Comparison of ENCODE assay signal across 25 mouse cellular contexts in genomic region chr5:45373069-45373468, GRCm38 (mm10).
"Had no signal": no experiment of that assay in that cellular context is flagged by ENCODE, and none has a peak within 500 bp of the region (broad histone marks: within the 10 kb centered on the region; RNA-seq: fewer than 3 reads in every experiment).

No protein-coding gene starts in this region.

- H3K9ac ChIP-seq: kidney, embryonic 15.5 days; limb, embryonic 12.5 days; limb, embryonic 15.5 days; liver, embryonic 14.5 days; liver, postnatal 0 days; lung, embryonic 15.5 days; midbrain, embryonic 13.5 days; neural tube, embryonic 13.5 days; stomach, embryonic 15.5 days had no signal

- H3K36me3 ChIP-seq: kidney, embryonic 15.5 days; limb, embryonic 12.5 days; limb, embryonic 15.5 days; lung, embryonic 15.5 days; midbrain, embryonic 10.5 days; midbrain, embryonic 13.5 days; neural tube, embryonic 13.5 days; stomach, embryonic 15.5 days had no signal

- H3K9me3 ChIP-seq: kidney, embryonic 15.5 days; limb, embryonic 12.5 days; limb, embryonic 15.5 days; lung, embryonic 15.5 days; megakaryocyte, embryonic 14.5 days; midbrain, embryonic 10.5 days; midbrain, embryonic 13.5 days; neural tube, embryonic 13.5 days; stomach, embryonic 15.5 days had no signal

- H3K27ac ChIP-seq: kidney, embryonic 15.5 days; left cerebral cortex, adult 2 months; limb, embryonic 12.5 days; limb, embryonic 15.5 days; liver, embryonic 14.5 days; lung, embryonic 15.5 days; midbrain, embryonic 10.5 days; midbrain, embryonic 13.5 days; neural tube, embryonic 13.5 days; stomach, embryonic 15.5 days had no signal

- H3K4me2 ChIP-seq: kidney, embryonic 15.5 days; limb, embryonic 12.5 days; limb, embryonic 15.5 days; liver, embryonic 11.5 days; lung, embryonic 15.5 days; midbrain, embryonic 13.5 days; neural tube, embryonic 13.5 days; stomach, embryonic 15.5 days had no signal

- ATAC-seq: liver, postnatal 0 days; midbrain, embryonic 13.5 days; midbrain, embryonic 16.5 days had no signal

- H3K4me3 ChIP-seq: kidney, embryonic 15.5 days; left cerebral cortex, adult 2 months; limb, embryonic 12.5 days; limb, embryonic 15.5 days; lung, embryonic 15.5 days; megakaryocyte, embryonic 14.5 days; midbrain, embryonic 10.5 days; midbrain, embryonic 13.5 days; myocyte; neural tube, embryonic 13.5 days; stomach, embryonic 15.5 days had no signal

- H3K27me3 ChIP-seq: kidney, embryonic 15.5 days; limb, embryonic 12.5 days; limb, embryonic 15.5 days; lung, embryonic 15.5 days; megakaryocyte, embryonic 14.5 days; midbrain, embryonic 13.5 days; neural tube, embryonic 13.5 days; stomach, embryonic 15.5 days had no signal

- DNase-seq: kidney, adult 8-10 months; kidney, postnatal 10 days; kidney, postnatal 36 days; layer of hippocampus, postnatal 36 days; liver, postnatal 0 days; lung, postnatal 10 days; lung, postnatal 4 days; retina, postnatal 1 day; right cerebral cortex, postnatal 25 days; spleen, adult 18-20 months; thymus, postnatal 25 days had no signal

- H3K4me1 ChIP-seq: kidney, embryonic 15.5 days; limb, embryonic 12.5 days; limb, embryonic 15.5 days; megakaryocyte, embryonic 14.5 days; midbrain, embryonic 10.5 days; midbrain, embryonic 13.5 days; neural tube, embryonic 13.5 days; stomach, embryonic 15.5 days had no signal
